Mouse (Mus musculus): ENCODE data around the gene Scarf2. TPM values are rescaled to one million over a fixed set of nuclear protein-coding genes. Genes with fewer than 3 reads are reported as not detected.

Scarf2 gene
- total RNA-seq (2015), result 0.10 TPM in 1 of 2 replicates, not detected in the other
- total RNA-seq (2017), result 0.07 TPM in 1 of 2 replicates, not detected in the other

GRCm38 (mm10) chr16:17796971-17797811, at the start of gene Scarf2:
Gene Scarf2 (plus strand): TSS chr16:17797282.
- no peak for ATAC-seq (replicated peaks; ENCODE audit: poor library complexity)

- ATAC-seq (replicated peaks; ENCODE audit: poor library complexity), result no peak
Observed at GRCm38 (mm10) chr16:17753001-17753400, 44.1 kb upstream of the Scarf2 start.

- no peak for ATAC-seq (replicated peaks; ENCODE audit: poor library complexity)
Observed at GRCm38 (mm10) chr16:17753686-17754085, 43.4 kb upstream of the Scarf2 start.

- no peak for ATAC-seq (replicated peaks; ENCODE audit: poor library complexity)
Observed at GRCm38 (mm10) chr16:17757756-17758155, 39.3 kb upstream of the Scarf2 start.

- peak; percentile 6; the same call in 1 of the 2 replicates for ATAC-seq (replicated peaks; ENCODE audit: poor library complexity)
Observed at GRCm38 (mm10) chr16:17758902-17759301, 38.2 kb upstream of the Scarf2 start.

- ATAC-seq (replicated peaks; ENCODE audit: poor library complexity), result peak; percentile 59
Observed at GRCm38 (mm10) chr16:17759344-17759773, 37.7 kb upstream of the Scarf2 start, which contains the start of gene Klhl22. Gene Klhl22 (plus strand): TSS chr16:17759618.

- ATAC-seq (replicated peaks; ENCODE audit: poor library complexity), result no peak
Observed at GRCm38 (mm10) chr16:17759813-17760321, 37.2 kb upstream of the Scarf2 start.

GRCm38 (mm10) chr16:17760657-17761056, 36.4 kb upstream of the Scarf2 start:
- ATAC-seq (replicated peaks; ENCODE audit: poor library complexity), result peak; percentile 71

- peak; percentile 66 for ATAC-seq (replicated peaks; ENCODE audit: poor library complexity)
Observed at GRCm38 (mm10) chr16:17761074-17761473, 36.0 kb upstream of the Scarf2 start.

GRCm38 (mm10) chr16:17764108-17764511, 33.0 kb upstream of the Scarf2 start:
- 0 out of 2 replicates have a peak, but pooled peaks have one; percentile 10 for ATAC-seq (replicated peaks; ENCODE audit: poor library complexity)

GRCm38 (mm10) chr16:17768834-17769233, 28.2 kb upstream of the Scarf2 start:
- no peak for ATAC-seq (replicated peaks; ENCODE audit: poor library complexity)

GRCm38 (mm10) chr16:17771117-17771865, 25.8 kb upstream of the Scarf2 start:
- ATAC-seq (replicated peaks; ENCODE audit: poor library complexity), result 0 out of 2 replicates have a peak, but pooled peaks have one; percentile 37

- peak; percentile 70 for ATAC-seq (replicated peaks; ENCODE audit: poor library complexity)
Observed at GRCm38 (mm10) chr16:17776828-17777227, 20.3 kb upstream of the Scarf2 start.

- ATAC-seq (replicated peaks; ENCODE audit: poor library complexity), result no peak
Observed at GRCm38 (mm10) chr16:17778223-17778622, 18.9 kb upstream of the Scarf2 start.

- ATAC-seq (replicated peaks; ENCODE audit: poor library complexity), result no peak
Observed at GRCm38 (mm10) chr16:17779692-17780091, 17.4 kb upstream of the Scarf2 start.

GRCm38 (mm10) chr16:17785337-17785736, 11.7 kb upstream of the Scarf2 start:
- 0 out of 2 replicates have a peak, but pooled peaks have one; percentile 29 for ATAC-seq (replicated peaks; ENCODE audit: poor library complexity)

- ATAC-seq (replicated peaks; ENCODE audit: poor library complexity), result no peak
Observed at GRCm38 (mm10) chr16:17792728-17793127, 4.4 kb upstream of the Scarf2 start.

GRCm38 (mm10) chr16:17794047-17794446, 3.0 kb upstream of the Scarf2 start:
- ATAC-seq (replicated peaks; ENCODE audit: poor library complexity), result no peak

GRCm38 (mm10) chr16:17795643-17796042, 1.4 kb upstream of the Scarf2 start:
- ATAC-seq (replicated peaks; ENCODE audit: poor library complexity), result no peak

- peak; percentile 47; the same call in 1 of the 2 replicates for ATAC-seq (replicated peaks; ENCODE audit: poor library complexity)
Observed at GRCm38 (mm10) chr16:17796519-17796918, 563 bp upstream of the Scarf2 start.

- no peak for ATAC-seq (replicated peaks; ENCODE audit: poor library complexity)
Observed at GRCm38 (mm10) chr16:17797812-17798311, 780 bp downstream of the Scarf2 start.
